Mouse (Mus musculus): ENCODE data around the gene Pygb. TPM values are rescaled to one million over a fixed set of nuclear protein-coding genes. Genes with fewer than 3 reads are reported as not detected.

Pygb gene
- polyA plus RNA-seq, 1 experiment from 2014 or later = 81.0 TPM

DNA sequence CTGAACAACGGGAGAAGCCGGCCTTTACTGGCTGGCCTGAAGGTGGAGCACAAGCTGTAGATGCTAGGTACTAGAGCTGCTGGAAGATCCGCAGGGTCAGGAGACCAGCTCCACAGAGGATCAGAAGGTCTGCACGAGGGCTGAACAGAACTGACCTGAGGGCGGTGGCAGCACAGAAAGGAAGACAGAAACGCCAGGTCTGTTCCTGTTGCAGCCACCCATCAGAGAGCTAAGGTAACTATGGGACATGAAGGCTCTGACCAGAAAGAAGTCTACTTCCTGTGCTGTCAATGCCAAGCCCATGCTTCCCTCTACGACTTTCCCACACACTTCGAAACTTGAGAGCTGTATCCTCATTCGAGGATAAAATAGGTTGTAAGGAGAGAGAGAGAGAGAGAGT, 64.7 kb downstream of the Pygb start:
- H3K4me3 ChIP-seq = no peak overlapping the region
- no peaks in the 10 kb centered on the region for H3K9me3 ChIP-seq (replicated peaks)
- no peak for ATAC-seq
- H3K4me2 ChIP-seq = no peak overlapping the region
- WGBS = 85% methylated on average over 9 of the region's 9 CpGs
- peaks cover 18% of the 10 kb centered on the region for H3K4me1 ChIP-seq
- no peak overlapping the region for H3K9ac ChIP-seq
- peaks cover 8% of the 10 kb centered on the region; the same call in 1 of the 2 replicates for H3K36me3 ChIP-seq (ENCODE audit: poor library complexity, severe bottlenecking)
- no peak overlapping the region for H3K27ac ChIP-seq
- H3K27me3 ChIP-seq = no peaks in the 10 kb centered on the region

DNA sequence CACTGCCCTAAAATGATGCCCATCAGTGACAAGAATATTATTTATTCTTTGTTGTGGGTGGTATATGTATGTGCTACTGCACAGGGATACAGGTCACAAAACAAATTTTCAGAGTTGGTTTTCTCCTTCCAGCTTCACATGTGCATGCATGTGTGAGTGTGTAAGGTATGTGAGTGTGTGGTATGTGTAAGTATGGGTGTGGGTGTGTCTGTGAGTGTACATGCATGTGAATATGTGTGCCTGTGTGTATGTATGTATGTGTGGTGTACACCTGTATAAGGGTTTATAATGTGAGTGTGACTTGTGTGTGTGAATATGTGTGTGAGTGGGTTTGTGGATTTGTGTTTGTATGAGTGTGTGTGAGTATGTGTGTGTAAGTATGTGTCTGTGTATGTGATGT, 68.7 kb downstream of the Pygb start:
- Histone ChIP-seq H3K4me3 (no peak overlapping the region), H3K9me3 (replicated peaks) (no peaks in the 10 kb centered on the region), H3K4me1 (peaks cover 7% of the 10 kb centered on the region), H3K27me3 (no peaks in the 10 kb centered on the region), H3K4me2 (no peak overlapping the region), H3K27ac (no peak overlapping the region), H3K9ac (no peak overlapping the region), H3K36me3 (ENCODE audit: poor library complexity, severe bottlenecking) (peaks cover 4% of the 10 kb centered on the region; the same call in 1 of the 2 replicates)
- ATAC-seq = 0 out of 2 replicates have a peak, but pooled peaks have one; percentile 16

DNA sequence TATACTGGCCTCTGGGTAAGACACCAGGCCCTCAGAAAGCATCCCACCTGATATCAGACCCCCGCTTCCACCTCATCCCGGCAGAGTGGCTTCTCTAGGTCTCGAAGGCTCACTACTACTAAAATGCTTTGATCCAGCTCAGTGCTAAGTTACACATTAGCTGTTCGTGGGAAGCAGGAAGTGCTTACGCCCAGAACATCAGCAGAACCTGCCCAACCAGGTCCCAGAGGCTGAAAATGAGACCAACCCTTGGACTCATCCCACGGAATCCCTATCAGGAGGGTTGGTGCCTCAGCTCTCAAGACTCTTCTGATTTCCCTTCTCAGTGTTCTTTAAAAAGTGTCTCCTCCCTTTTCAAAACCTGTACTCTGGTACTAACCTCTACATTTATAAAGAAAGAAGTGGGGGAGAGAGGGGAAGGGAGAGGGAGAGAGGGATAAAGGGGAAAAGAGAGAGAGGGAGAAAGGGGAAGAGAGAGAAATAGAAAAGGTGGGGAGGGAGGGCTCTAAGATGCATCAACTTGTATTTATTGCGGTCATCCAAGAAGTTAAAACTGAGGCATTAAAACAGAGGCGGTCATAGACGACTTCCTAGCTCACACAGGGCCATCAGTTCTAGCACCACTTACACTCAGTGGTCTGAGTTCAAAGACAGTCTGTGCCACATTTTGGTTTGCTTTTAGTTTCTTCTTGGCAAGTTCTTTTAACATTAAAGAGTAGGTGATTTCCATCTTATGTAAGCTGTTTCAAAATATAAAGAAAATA, 72.4 kb downstream of the Pygb start:
- Histone ChIP-seq H3K9ac (no peak overlapping the region), H3K27ac (no peak overlapping the region), H3K36me3 (ENCODE audit: poor library complexity, severe bottlenecking) (no peaks in the 10 kb centered on the region), H3K27me3 (no peaks in the 10 kb centered on the region), H3K4me1 (peaks cover 7% of the 10 kb centered on the region), H3K9me3 (replicated peaks) (no peaks in the 10 kb centered on the region), H3K4me2 (no peak overlapping the region), H3K4me3 (no peak overlapping the region)
- WGBS = 92% methylated on average over 9 of the region's 9 CpGs
- no peak for ATAC-seq

DNA sequence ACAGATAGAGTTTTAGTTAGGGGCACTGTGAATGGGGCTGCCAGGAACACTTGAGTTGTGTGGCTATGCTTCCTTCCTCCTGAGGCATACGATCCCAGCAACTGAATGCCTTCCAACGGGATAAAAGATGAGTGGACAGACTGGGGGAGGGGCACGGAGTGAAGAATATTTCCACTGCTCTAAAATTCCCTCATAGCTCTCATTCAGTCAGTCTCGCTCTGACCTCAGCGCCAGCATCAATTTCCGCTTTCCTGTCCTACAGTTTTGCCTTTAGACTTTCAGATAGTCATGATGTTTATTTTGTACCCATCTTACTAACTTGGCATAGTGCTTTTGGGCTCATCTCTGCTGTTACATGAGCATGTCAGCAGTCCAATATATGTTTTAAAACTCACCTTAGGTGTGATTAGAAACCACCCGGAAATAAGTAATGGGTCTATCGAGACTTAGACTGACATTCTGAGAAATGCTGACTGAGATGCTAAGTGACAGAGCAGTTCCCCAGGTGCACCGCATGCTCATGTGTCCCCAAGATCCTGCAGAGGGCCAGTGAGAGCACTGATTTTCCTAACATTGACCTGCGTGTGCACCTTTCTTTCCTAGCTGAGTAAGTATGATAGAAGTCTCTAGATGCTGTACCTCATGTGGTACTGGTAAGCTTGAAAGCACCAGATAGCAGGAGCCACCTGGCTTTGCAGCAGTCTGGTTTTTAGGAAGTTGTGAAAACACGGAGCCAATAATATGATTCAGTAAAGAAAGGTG, 73.4 kb downstream of the Pygb start:
- Histone ChIP-seq H3K9me3 (replicated peaks) (no peaks in the 10 kb centered on the region), H3K27me3 (no peaks in the 10 kb centered on the region), H3K36me3 (ENCODE audit: poor library complexity, severe bottlenecking) (no peaks in the 10 kb centered on the region), H3K9ac (no peak overlapping the region), H3K4me1 (peaks cover 4% of the 10 kb centered on the region), H3K4me2 (no peak overlapping the region), H3K27ac (no peak overlapping the region), H3K4me3 (no peak overlapping the region)
- ATAC-seq = no peak
- 78% methylated on average over 11 of the region's 11 CpGs for WGBS

DNA sequence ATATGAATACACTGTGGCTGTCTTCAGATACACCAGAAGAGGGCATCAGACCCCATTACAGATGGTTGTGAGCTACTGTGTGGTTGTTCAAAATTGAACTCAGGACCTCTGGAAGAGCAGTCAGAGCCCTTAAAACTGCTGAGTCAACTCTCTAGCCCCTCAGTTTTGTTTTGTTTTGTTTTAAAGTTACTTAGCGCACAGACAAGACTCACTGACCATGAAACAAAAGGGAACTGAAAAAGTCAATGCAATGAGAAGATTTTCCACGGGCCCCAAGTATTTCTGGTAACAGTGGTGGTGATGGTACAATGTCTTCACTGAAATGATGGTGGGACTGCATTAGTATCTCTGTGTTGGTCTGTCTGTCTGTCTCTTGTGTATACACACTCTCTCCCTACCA, 74.6 kb downstream of the Pygb start:
- H3K4me3 ChIP-seq = no peak overlapping the region
- no peak overlapping the region for H3K9ac ChIP-seq
- no peak for ATAC-seq
- no peaks in the 10 kb centered on the region for H3K4me1 ChIP-seq
- no peak overlapping the region for H3K4me2 ChIP-seq
- no peaks in the 10 kb centered on the region for H3K9me3 ChIP-seq (replicated peaks)
- no peaks in the 10 kb centered on the region for H3K27me3 ChIP-seq
- WGBS = 92% methylated on average over 2 of the region's 2 CpGs
- H3K27ac ChIP-seq = no peak overlapping the region
- no peaks in the 10 kb centered on the region for H3K36me3 ChIP-seq (ENCODE audit: poor library complexity, severe bottlenecking)

DNA sequence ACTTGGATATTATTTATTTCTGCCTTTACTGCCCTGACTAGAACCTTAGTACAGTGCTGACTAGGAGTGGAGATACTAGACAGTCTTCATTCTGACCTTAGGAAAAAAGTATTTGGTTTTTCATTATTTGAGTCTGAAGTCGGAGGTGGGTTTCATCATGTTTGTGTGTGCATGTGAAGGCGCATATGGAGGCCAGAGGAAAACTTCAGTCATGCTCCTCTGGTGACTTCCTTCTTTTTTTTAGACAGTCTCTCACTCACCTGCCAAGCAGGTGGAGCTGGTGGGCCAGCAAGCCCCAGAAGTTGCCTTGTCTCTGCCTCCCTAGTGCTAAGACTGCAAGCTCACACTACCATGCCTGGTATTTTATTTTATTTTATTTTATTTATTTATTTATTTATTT, 80.5 kb downstream of the Pygb start:
- no peak overlapping the region for H3K4me3 ChIP-seq
- H3K27me3 ChIP-seq = no peaks in the 10 kb centered on the region
- H3K9ac ChIP-seq = no peak overlapping the region
- no peaks in the 10 kb centered on the region for H3K9me3 ChIP-seq (replicated peaks)
- H3K4me2 ChIP-seq = no peak overlapping the region
- H3K27ac ChIP-seq = no peak overlapping the region
- no peak for ATAC-seq
- 95% methylated on average over 2 of the region's 2 CpGs for WGBS
- no peaks in the 10 kb centered on the region for H3K36me3 ChIP-seq (ENCODE audit: poor library complexity, severe bottlenecking)
- no peaks in the 10 kb centered on the region for H3K4me1 ChIP-seq

DNA sequence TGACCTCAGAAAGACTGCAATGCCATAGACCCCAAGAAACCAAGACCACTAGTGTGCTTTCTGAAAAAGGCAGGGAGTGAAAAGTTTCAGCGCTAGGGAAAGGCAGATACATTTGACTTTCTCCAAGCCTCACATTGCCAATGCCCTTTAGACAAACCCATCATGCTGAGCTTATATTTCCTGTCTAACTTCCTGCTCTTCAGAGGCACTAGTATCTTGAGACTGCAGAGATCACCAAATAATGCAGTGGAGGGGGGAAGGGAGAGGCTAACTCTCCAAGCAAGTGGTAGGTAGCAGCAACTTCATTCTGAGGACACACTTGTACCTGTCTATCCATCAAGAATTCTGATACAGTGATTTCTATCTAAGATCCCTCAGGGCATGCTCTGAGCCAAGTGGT, 82.9 kb downstream of the Pygb start:
- WGBS = 91% methylated on average over 1 of the region's 1 CpGs
- Histone ChIP-seq H3K4me1 (no peaks in the 10 kb centered on the region), H3K4me3 (no peak overlapping the region), H3K27me3 (no peaks in the 10 kb centered on the region), H3K9ac (no peak overlapping the region), H3K27ac (no peak overlapping the region), H3K36me3 (ENCODE audit: poor library complexity, severe bottlenecking) (no peaks in the 10 kb centered on the region), H3K9me3 (replicated peaks) (no peaks in the 10 kb centered on the region), H3K4me2 (no peak overlapping the region)
- ATAC-seq = no peak

DNA sequence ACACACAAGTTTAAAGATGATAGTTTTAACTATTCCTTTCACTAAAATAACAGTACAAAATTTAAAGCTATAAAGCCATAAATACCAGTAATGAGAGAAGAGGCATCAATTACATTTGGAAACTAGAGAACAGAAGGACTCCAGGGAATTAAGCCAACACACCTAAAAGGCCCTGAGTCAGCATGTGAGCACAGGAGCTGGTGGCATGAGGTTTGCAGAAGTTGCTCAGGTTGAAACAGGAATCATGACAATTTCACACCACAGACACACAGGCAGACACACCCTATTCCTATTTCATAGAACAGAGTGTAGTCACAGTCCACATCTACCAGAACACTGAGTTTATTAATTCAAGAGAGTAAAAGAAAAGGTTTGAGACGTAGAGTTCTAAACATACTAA, 88.0 kb downstream of the Pygb start:
- no peak for ATAC-seq
- WGBS = 98% methylated on average over 1 of the region's 1 CpGs
- H3K9me3 ChIP-seq (replicated peaks) = no peaks in the 10 kb centered on the region

DNA sequence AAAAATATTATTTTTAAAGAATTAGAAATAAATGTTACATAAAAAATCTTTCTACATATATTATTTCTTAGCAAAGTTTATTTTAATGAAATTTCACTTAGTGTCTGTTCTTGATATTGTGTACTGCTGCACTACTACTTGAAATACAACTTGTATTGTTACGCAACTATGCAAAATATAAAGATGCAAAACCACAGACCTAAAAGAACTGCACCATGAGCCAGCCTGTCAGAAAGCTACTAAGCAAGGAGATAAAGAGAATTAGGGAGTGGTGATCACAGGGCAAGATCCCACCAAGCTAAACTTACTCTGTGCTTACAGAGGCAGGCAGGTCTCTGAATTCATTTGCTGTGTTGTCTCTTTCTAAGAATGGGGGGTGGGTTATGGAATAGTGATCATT, 88.7 kb downstream of the Pygb start:
- no peaks in the 10 kb centered on the region for H3K27me3 ChIP-seq
- H3K9ac ChIP-seq = no peak overlapping the region
- no peaks in the 10 kb centered on the region for H3K4me1 ChIP-seq
- H3K36me3 ChIP-seq (ENCODE audit: poor library complexity, severe bottlenecking) = no peaks in the 10 kb centered on the region
- no peak for ATAC-seq
- no peak overlapping the region for H3K4me2 ChIP-seq
- no peak overlapping the region for H3K4me3 ChIP-seq
- no peak overlapping the region for H3K27ac ChIP-seq
- H3K9me3 ChIP-seq (replicated peaks) = no peaks in the 10 kb centered on the region
- 98% methylated on average over 1 of the region's 1 CpGs for WGBS

More for the DNA sequence above, 88.0 kb downstream of the Pygb start:
- Histone ChIP-seq H3K4me1 (no peaks in the 10 kb centered on the region), H3K4me2 (no peak overlapping the region), H3K4me3 (no peak overlapping the region), H3K36me3 (ENCODE audit: poor library complexity, severe bottlenecking) (no peaks in the 10 kb centered on the region), H3K27me3 (no peaks in the 10 kb centered on the region), H3K27ac (no peak overlapping the region), H3K9ac (no peak overlapping the region)

DNA sequence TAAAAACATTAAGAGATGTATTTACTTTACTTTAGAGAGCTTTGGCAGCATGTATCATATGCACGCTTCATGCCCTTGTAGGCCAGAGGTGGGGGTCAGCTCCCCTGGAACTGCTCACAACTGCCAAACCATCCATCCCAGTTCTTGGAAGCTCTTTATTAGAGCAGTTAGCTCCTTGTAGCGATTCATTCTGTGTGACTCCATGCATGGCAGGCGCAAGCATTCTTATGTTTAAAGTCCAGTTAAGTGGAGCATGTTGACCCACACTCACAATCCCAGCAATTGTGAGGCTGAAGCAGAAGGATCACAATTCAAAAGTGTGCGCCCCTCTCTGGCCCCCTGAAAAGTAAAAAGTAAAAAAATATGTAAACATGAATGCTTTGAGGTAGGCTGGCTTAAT, 91.0 kb downstream of the Pygb start:
- no peak for ATAC-seq
- Histone ChIP-seq H3K4me1 (no peaks in the 10 kb centered on the region), H3K36me3 (ENCODE audit: poor library complexity, severe bottlenecking) (no peaks in the 10 kb centered on the region), H3K9ac (no peak overlapping the region), H3K4me2 (no peak overlapping the region), H3K9me3 (replicated peaks) (no peaks in the 10 kb centered on the region), H3K27me3 (no peaks in the 10 kb centered on the region), H3K27ac (no peak overlapping the region), H3K4me3 (no peak overlapping the region)
- WGBS = 87% methylated on average over 4 of the region's 4 CpGs
